Mouse (Mus musculus): ENCODE measurements at regions not wholly inside any gene's neighbourhood (a gene's known extent, or its start where the extent isn't known, plus 50 kb on each side); places are given as distances from the start of the nearest gene placed in this dataset.

DNA sequence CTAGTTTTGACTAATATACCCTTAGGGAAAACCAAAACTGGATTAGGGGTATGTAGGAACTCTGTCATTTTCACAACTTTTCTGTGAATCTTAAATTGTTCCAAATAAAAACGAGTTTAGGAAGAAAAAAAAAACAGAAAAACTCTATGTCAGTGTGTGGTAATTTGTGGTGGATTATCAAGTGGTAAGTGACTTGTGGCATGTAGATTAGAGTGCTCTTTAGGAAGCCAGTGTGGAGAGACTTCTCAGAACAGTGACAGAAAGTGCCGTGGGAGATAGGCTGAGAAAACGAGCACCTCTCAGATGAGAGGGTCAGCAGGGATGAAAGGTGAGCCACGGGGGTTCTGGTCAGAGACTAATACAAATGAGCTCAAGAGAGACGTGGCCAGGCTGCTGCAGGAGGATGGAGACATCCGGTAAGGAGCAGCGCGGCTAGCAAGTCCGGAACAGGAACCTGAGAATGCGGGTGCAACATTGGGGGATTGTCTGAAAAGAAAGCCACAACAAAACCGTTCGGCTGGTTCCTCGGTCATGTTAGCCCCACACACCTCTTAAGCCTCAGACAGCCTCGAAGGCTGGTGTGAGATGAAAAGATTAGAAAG, 161.3 kb downstream of the Cysltr2 start:
- WGBS, result 18% methylated on average over 14 of the region's 14 CpGs
- no peaks in the 10 kb centered on the region for H3K9me3 ChIP-seq (replicated peaks; ENCODE audit: control insufficient read depth, low read length)
- H3K4me1 ChIP-seq (ENCODE audit: control insufficient read depth, insufficient read depth, low read length), result peaks cover 10% of the 10 kb centered on the region
- H3K9ac ChIP-seq (ENCODE audit: low read length), result no peak overlapping the region
- H3K27ac ChIP-seq (ENCODE audit: low read length), result peak overlapping the region; percentile 61
- H3K4me3 ChIP-seq (ENCODE audit: low read length), result peak overlapping the region; percentile 14
- no peak; the same call in 1 of the 2 replicates for ATAC-seq (replicated peaks; ENCODE audit: extremely low read depth, insufficient read depth, low FRiP score)
- no peaks in the 10 kb centered on the region for H3K36me3 ChIP-seq (ENCODE audit: control insufficient read depth, insufficient read depth)
- peak overlapping the region; percentile 42 for H3K4me2 ChIP-seq (ENCODE audit: low read depth, low read length)
- no peaks in the 10 kb centered on the region for H3K27me3 ChIP-seq (ENCODE audit: control insufficient read depth, insufficient read depth, low read length)

DNA sequence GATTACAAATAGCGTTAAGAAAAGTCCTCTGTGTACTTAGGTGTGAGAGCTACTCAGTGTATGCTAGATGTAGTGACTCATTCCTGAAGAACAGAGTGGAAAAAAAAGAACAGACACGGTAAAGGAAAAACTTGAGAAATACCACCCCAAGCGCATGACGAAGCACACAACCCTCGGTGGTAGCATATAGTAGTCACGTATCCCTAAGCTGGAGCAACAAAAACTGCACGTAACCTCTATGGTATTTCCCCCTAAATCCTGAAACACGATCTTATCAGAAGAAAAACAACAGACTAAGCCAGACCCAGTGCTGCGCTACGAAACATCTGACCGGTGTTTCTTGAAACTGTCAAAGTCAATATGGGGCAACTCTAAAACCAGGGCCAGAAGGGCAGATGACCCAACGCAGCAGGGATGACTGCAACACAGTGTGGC, 162.0 kb downstream of the Cysltr2 start:
- Histone ChIP-seq H3K4me1 (ENCODE audit: control insufficient read depth, insufficient read depth, low read length) (peaks cover 10% of the 10 kb centered on the region), H3K9me3 (replicated peaks; ENCODE audit: control insufficient read depth, low read length) (no peaks in the 10 kb centered on the region), H3K4me3 (ENCODE audit: low read length) (no peak overlapping the region), H3K27ac (ENCODE audit: low read length) (peak overlapping the region; percentile 73), H3K27me3 (ENCODE audit: control insufficient read depth, insufficient read depth, low read length) (no peaks in the 10 kb centered on the region), H3K36me3 (ENCODE audit: control insufficient read depth, insufficient read depth) (no peaks in the 10 kb centered on the region), H3K9ac (ENCODE audit: low read length) (no peak overlapping the region), H3K4me2 (ENCODE audit: low read depth, low read length) (peak overlapping the region; percentile 26; the same call in 1 of the 2 replicates)
- peak; percentile 85 for ATAC-seq (replicated peaks; ENCODE audit: extremely low read depth, insufficient read depth, low FRiP score)
- WGBS, result 11% methylated on average over 12 of the region's 12 CpGs

DNA sequence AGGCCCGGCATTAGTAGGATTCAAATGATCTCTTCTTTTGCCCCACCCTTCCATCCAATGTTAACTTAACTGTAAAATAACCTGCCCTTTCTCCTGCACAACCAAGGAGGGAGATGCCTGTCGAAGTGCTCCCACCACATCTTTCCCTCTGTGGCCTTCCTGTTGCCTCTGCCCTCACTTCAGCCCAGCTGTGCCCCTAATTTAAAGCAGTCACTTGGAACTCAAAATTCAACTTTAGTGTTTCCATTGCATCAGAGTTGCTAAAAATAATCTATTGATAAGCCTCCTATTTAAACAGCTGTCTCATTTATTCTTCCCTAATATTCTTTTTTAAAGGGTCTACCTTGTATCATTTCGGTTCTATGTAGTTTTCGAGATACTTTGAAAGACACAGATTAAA, 163.1 kb downstream of the Cysltr2 start:
- no peak for ATAC-seq (replicated peaks; ENCODE audit: extremely low read depth, insufficient read depth, low FRiP score)
- Histone ChIP-seq H3K4me3 (ENCODE audit: low read length) (no peak overlapping the region), H3K36me3 (ENCODE audit: control insufficient read depth, insufficient read depth) (no peaks in the 10 kb centered on the region), H3K4me1 (ENCODE audit: control insufficient read depth, insufficient read depth, low read length) (peaks cover 10% of the 10 kb centered on the region), H3K27me3 (ENCODE audit: control insufficient read depth, insufficient read depth, low read length) (no peaks in the 10 kb centered on the region), H3K9me3 (replicated peaks; ENCODE audit: control insufficient read depth, low read length) (no peaks in the 10 kb centered on the region), H3K4me2 (ENCODE audit: low read depth, low read length) (no peak overlapping the region), H3K9ac (ENCODE audit: low read length) (no peak overlapping the region), H3K27ac (ENCODE audit: low read length) (no peak overlapping the region)
- 73% methylated on average over 4 of the region's 4 CpGs for WGBS

DNA sequence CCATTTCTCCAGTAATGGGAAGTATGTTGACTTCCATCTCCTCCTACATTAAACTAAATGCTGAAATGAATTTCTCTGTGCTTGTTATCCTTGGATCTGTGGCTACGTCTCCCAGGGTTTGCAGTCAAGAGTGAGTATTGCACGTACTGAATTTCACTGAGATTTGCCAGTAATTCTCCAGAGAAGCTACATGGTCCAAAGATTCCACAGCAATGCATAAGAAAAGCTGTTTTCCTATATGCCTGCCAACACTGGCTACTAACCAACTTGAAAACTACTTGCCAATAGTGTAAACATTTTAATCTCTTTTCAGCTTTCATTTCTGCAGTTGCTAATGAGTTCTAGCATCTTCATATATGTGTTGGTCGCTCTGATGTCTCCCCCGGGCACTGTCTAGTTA, 164.4 kb downstream of the Cysltr2 start:
- no peak overlapping the region for H3K4me3 ChIP-seq (ENCODE audit: low read length)
- H3K27ac ChIP-seq (ENCODE audit: low read length), result no peak overlapping the region
- H3K4me1 ChIP-seq (ENCODE audit: control insufficient read depth, insufficient read depth, low read length), result peaks cover 10% of the 10 kb centered on the region
- no peak overlapping the region for H3K9ac ChIP-seq (ENCODE audit: low read length)
- no peak overlapping the region for H3K4me2 ChIP-seq (ENCODE audit: low read depth, low read length)
- H3K27me3 ChIP-seq (ENCODE audit: control insufficient read depth, insufficient read depth, low read length), result no peaks in the 10 kb centered on the region
- no peaks in the 10 kb centered on the region for H3K9me3 ChIP-seq (replicated peaks; ENCODE audit: control insufficient read depth, low read length)
- WGBS, result 70% methylated on average over 4 of the region's 4 CpGs
- no peak for ATAC-seq (replicated peaks; ENCODE audit: extremely low read depth, insufficient read depth, low FRiP score)
- H3K36me3 ChIP-seq (ENCODE audit: control insufficient read depth, insufficient read depth), result no peaks in the 10 kb centered on the region

DNA sequence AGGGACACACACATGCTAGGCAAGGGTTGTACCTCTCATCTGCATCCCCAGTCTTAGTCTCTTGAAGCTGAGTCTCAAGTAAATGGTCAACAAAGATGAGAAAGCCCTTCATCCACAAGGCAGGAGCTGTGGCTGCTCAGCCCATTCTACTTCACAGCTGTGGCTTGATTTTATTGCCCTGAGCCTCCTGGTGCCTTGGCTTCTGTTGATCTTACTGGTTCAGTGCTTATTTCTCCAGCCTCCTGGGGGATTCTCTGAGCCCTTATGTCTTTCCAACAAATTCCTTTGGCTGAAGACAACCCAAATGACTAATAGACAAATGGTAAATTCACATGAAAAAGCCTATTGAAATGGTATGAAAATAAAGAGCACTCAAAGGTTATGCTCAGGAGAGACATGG, 167.3 kb upstream of the Fndc3a start:
- H3K4me1 ChIP-seq (ENCODE audit: control insufficient read depth, insufficient read depth, low read length), result no peaks in the 10 kb centered on the region
- no peak overlapping the region for H3K27ac ChIP-seq (ENCODE audit: low read length)
- no peak overlapping the region for H3K4me2 ChIP-seq (ENCODE audit: low read depth, low read length)
- no peaks in the 10 kb centered on the region for H3K27me3 ChIP-seq (ENCODE audit: control insufficient read depth, insufficient read depth, low read length)
- H3K9me3 ChIP-seq (replicated peaks; ENCODE audit: control insufficient read depth, low read length), result no peaks in the 10 kb centered on the region
- ATAC-seq (replicated peaks; ENCODE audit: extremely low read depth, insufficient read depth, low FRiP score), result no peak
- H3K9ac ChIP-seq (ENCODE audit: low read length), result no peak overlapping the region
- no peak overlapping the region for H3K4me3 ChIP-seq (ENCODE audit: low read length)
- H3K36me3 ChIP-seq (ENCODE audit: control insufficient read depth, insufficient read depth), result no peaks in the 10 kb centered on the region

DNA sequence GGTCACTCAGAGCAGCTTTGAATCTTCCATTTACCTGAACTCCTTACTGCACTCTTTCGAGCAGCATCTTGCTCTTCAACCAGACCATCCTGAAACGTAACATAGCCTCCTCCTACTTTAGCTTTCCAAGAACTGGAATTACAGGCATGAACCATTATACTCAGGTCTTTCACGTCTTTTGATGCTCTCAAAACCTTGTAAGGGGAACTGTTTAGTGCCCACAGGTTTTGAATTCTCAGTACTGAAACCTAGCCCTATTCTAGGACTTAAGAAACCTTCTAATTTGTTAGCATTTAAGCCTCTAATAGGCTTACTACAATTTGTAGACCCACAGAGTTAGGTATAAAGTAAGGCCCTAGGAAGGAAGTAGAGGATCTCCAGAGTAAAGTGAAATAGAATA, 163.7 kb upstream of the Fndc3a start:
- Histone ChIP-seq H3K4me2 (ENCODE audit: low read depth, low read length) (no peak overlapping the region), H3K9ac (ENCODE audit: low read length) (no peak overlapping the region), H3K27ac (ENCODE audit: low read length) (no peak overlapping the region), H3K9me3 (replicated peaks; ENCODE audit: control insufficient read depth, low read length) (no peaks in the 10 kb centered on the region), H3K27me3 (ENCODE audit: control insufficient read depth, insufficient read depth, low read length) (no peaks in the 10 kb centered on the region), H3K4me3 (ENCODE audit: low read length) (no peak overlapping the region), H3K36me3 (ENCODE audit: control insufficient read depth, insufficient read depth) (no peaks in the 10 kb centered on the region), H3K4me1 (ENCODE audit: control insufficient read depth, insufficient read depth, low read length) (no peaks in the 10 kb centered on the region)
- WGBS, result 77% methylated on average over 3 of the region's 3 CpGs
- ATAC-seq (replicated peaks; ENCODE audit: extremely low read depth, insufficient read depth, low FRiP score), result no peak

DNA sequence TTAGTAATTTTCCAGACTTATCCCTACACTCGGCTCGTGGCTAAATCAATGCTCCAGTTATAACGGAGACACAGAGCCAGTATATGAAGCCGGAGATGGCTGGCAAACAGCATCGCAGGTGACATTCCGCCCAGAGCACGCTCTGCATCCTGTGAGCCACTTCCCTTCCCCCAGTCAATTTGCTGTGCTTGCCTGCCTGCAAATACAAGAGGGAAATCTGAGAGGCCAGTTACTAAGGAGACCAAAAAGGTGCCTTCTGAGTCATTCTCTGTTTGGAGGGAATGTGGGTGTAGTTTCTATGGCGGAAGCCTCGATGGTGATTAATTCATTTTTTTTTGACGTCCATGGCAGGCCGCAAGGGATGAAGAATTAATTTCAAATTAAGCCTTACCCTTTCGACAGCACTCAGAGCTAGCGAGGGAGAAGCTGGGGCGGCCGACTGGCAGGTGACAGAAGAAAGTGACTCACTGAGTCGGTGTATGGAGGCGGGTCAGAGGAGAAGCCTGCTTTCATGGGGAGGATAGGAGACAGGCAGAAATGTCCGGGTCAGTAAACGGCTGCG, 159.5 kb upstream of the Fndc3a start:
- Histone ChIP-seq H3K4me1 (ENCODE audit: control insufficient read depth, insufficient read depth, low read length) (no peaks in the 10 kb centered on the region), H3K4me2 (ENCODE audit: low read depth, low read length) (peak overlapping the region; percentile 46), H3K9ac (ENCODE audit: low read length) (no peak overlapping the region), H3K9me3 (replicated peaks; ENCODE audit: control insufficient read depth, low read length) (no peaks in the 10 kb centered on the region), H3K27ac (ENCODE audit: low read length) (no peak overlapping the region), H3K36me3 (ENCODE audit: control insufficient read depth, insufficient read depth) (no peaks in the 10 kb centered on the region), H3K27me3 (ENCODE audit: control insufficient read depth, insufficient read depth, low read length) (no peaks in the 10 kb centered on the region), H3K4me3 (ENCODE audit: low read length) (0 out of 2 replicates have a peak overlapping the region, but pooled peaks have one; percentile 10)
- 46% methylated on average over 20 of the region's 20 CpGs for WGBS
- no peak for ATAC-seq (replicated peaks; ENCODE audit: extremely low read depth, insufficient read depth, low FRiP score)

DNA sequence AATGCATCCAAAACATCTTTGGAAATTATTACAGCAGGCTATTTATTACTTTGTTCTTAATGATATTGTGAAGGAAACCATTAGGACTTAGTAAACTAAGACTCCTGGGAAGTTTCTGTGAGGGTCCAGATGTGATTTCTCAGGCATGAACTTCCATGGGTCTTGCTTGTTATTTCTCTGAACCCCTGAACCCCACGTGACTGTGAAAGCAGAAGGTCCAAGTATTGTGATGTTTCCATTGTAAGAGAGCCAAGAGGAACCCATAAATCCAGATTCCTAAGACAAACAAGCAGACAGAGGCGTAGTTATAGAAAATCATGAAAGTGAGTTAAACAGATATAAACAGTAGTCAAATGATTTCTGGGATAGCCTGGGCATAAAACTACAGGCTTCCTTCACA, 157.1 kb upstream of the Fndc3a start:
- Histone ChIP-seq H3K4me3 (ENCODE audit: low read length) (no peak overlapping the region), H3K4me1 (ENCODE audit: control insufficient read depth, insufficient read depth, low read length) (no peaks in the 10 kb centered on the region), H3K4me2 (ENCODE audit: low read depth, low read length) (no peak overlapping the region), H3K27me3 (ENCODE audit: control insufficient read depth, insufficient read depth, low read length) (no peaks in the 10 kb centered on the region), H3K9me3 (replicated peaks; ENCODE audit: control insufficient read depth, low read length) (no peaks in the 10 kb centered on the region), H3K9ac (ENCODE audit: low read length) (no peak overlapping the region), H3K27ac (ENCODE audit: low read length) (no peak overlapping the region), H3K36me3 (ENCODE audit: control insufficient read depth, insufficient read depth) (no peaks in the 10 kb centered on the region)
- ATAC-seq (replicated peaks; ENCODE audit: extremely low read depth, insufficient read depth, low FRiP score), result no peak
- WGBS, result 74% methylated on average over 2 of the region's 2 CpGs

DNA sequence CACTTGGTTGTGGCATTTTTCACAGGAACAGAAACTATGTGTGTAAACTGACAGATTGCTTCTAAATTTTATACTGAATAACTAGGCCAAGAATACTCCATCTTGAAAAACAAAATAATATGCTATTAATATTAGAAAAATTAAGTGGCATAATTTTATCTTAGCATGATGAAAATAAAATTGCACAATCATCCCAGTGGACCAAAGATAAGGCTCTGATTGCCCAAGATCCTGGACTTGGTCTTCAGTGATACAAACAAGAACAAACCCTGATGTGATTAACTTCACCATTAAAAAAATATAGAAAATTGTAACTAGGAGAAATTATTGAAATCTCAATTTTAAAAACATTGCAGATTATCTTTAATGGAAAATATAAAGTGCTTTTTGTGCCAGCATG, 155.7 kb upstream of the Fndc3a start:
- Histone ChIP-seq H3K9ac (ENCODE audit: low read length) (no peak overlapping the region), H3K4me2 (ENCODE audit: low read depth, low read length) (no peak overlapping the region), H3K4me1 (ENCODE audit: control insufficient read depth, insufficient read depth, low read length) (no peaks in the 10 kb centered on the region), H3K36me3 (ENCODE audit: control insufficient read depth, insufficient read depth) (no peaks in the 10 kb centered on the region), H3K27me3 (ENCODE audit: control insufficient read depth, insufficient read depth, low read length) (no peaks in the 10 kb centered on the region), H3K4me3 (ENCODE audit: low read length) (no peak overlapping the region), H3K27ac (ENCODE audit: low read length) (no peak overlapping the region), H3K9me3 (replicated peaks; ENCODE audit: control insufficient read depth, low read length) (no peaks in the 10 kb centered on the region)
- no peak for ATAC-seq (replicated peaks; ENCODE audit: extremely low read depth, insufficient read depth, low FRiP score)
